10 mouse cellular contexts compared by ENCODE assay signal in genomic region chr2:12300449-12301228, GRCm38 (mm10). TPM values are rescaled to one million over a fixed set of nuclear protein-coding genes. Genes with fewer than 3 reads are reported as not detected.
A peak's percentile ranks its signal among the peaks of the same experiment; 100 is the strongest.
DNase-seq lines count a peak whose midpoint lies in the region; ATAC-seq lines count a peak whose summit lies in the region.
"Had no signal": no experiment of that assay in that cellular context is flagged by ENCODE, and none has a peak within 500 bp of the region (broad histone marks: within the 10 kb centered on the region; RNA-seq: fewer than 3 reads in every experiment).

No protein-coding gene starts in this region.

- no peak overlapping the region for H3K9ac ChIP-seq in heart, embryonic 11.5 days (ENCODE audit: low read depth, low read length)
- H3K9ac ChIP-seq in intestine, embryonic 15.5 days: peak overlapping the region; percentile 70
- H3K9ac ChIP-seq in midbrain, embryonic 12.5 days (replicated peaks): no peak overlapping the region

- H3K27ac ChIP-seq in heart, embryonic 11.5 days (ENCODE audit: low read depth, low read length): no peak overlapping the region
- peak overlapping the region; percentile 91 for H3K27ac ChIP-seq in embryonic facial prominence, embryonic 10.5 days (replicated peaks)
- no peak overlapping the region for H3K27ac ChIP-seq in intestine, embryonic 15.5 days
- no peak overlapping the region for H3K27ac ChIP-seq in midbrain, embryonic 12.5 days (replicated peaks)

- H3K27me3 ChIP-seq in heart, embryonic 11.5 days (ENCODE audit: control insufficient read depth, insufficient read depth, low read length): 0 out of 2 replicates have a peak, but pooled peaks cover 2% of the 10 kb centered on the region
- peaks cover 19% of the 10 kb centered on the region for H3K27me3 ChIP-seq in embryonic facial prominence, embryonic 10.5 days (replicated peaks; ENCODE audit: low read depth, poor library complexity, severe bottlenecking)
- H3K27me3 ChIP-seq in intestine, embryonic 15.5 days (replicated peaks): peaks cover 10% of the 10 kb centered on the region
- H3K27me3 ChIP-seq in midbrain, embryonic 12.5 days: peaks cover 24% of the 10 kb centered on the region

- WGBS in heart, embryonic 11.5 days (ENCODE audit: insufficient replicate concordance): 54% methylated on average over 15 of the region's 15 CpGs
- 61% methylated on average over 15 of the region's 15 CpGs for WGBS in embryonic facial prominence, embryonic 10.5 days
- WGBS in intestine, embryonic 15.5 days: 51% methylated on average over 15 of the region's 15 CpGs
- 71% methylated on average over 15 of the region's 15 CpGs for WGBS in midbrain, embryonic 12.5 days

- H3K4me2 ChIP-seq in heart, embryonic 11.5 days: peak overlapping the region; percentile 95
- H3K4me2 ChIP-seq in intestine, embryonic 15.5 days (replicated peaks): peak overlapping the region; percentile 91
- peak overlapping the region; percentile 96 for H3K4me2 ChIP-seq in midbrain, embryonic 12.5 days (replicated peaks)

- no peaks in the 10 kb centered on the region for H3K36me3 ChIP-seq in heart, embryonic 11.5 days (ENCODE audit: control insufficient read depth, insufficient read depth, low read length)
- H3K36me3 ChIP-seq in embryonic facial prominence, embryonic 10.5 days (replicated peaks): no peaks in the 10 kb centered on the region
- no peaks in the 10 kb centered on the region for H3K36me3 ChIP-seq in intestine, embryonic 15.5 days
- H3K36me3 ChIP-seq in midbrain, embryonic 12.5 days: no peaks in the 10 kb centered on the region

- DNase-seq in heart, adult 18-20 months: no peak
- peak; percentile 56 for DNase-seq in embryonic facial prominence, embryonic 10.5 days (ENCODE audit: low spot score)
- DNase-seq in adrenal gland, adult 8-10 months: no peak
- DNase-seq in cerebellum, adult 8-10 months: no peak
- DNase-seq: cerebellum, adult 9-11 months had no signal

- no peaks in the 10 kb centered on the region for H3K4me1 ChIP-seq in heart, embryonic 11.5 days (ENCODE audit: control insufficient read depth, insufficient read depth, low read length)
- H3K4me1 ChIP-seq in embryonic facial prominence, embryonic 10.5 days: peaks cover 13% of the 10 kb centered on the region
- H3K4me1 ChIP-seq in intestine, embryonic 15.5 days (replicated peaks): peaks cover 5% of the 10 kb centered on the region; the same call in 1 of the 2 replicates
- 0 out of 2 replicates have a peak, but pooled peaks cover 5% of the 10 kb centered on the region for H3K4me1 ChIP-seq in midbrain, embryonic 12.5 days

- H3K9me3 ChIP-seq in heart, embryonic 11.5 days (replicated peaks; ENCODE audit: control insufficient read depth, low read length): no peaks in the 10 kb centered on the region
- H3K9me3 ChIP-seq in embryonic facial prominence, embryonic 10.5 days: no peaks in the 10 kb centered on the region
- H3K9me3 ChIP-seq in intestine, embryonic 15.5 days: no peaks in the 10 kb centered on the region
- H3K9me3 ChIP-seq in midbrain, embryonic 12.5 days: no peaks in the 10 kb centered on the region

- peak overlapping the region; percentile 75 for H3K4me3 ChIP-seq in heart, embryonic 11.5 days (ENCODE audit: low read depth, low read length)
- H3K4me3 ChIP-seq in embryonic facial prominence, embryonic 10.5 days: peak overlapping the region; percentile 86
- H3K4me3 ChIP-seq in intestine, embryonic 15.5 days (replicated peaks): peak overlapping the region; percentile 65
- peak overlapping the region; percentile 69 for H3K4me3 ChIP-seq in midbrain, embryonic 12.5 days

- ATAC-seq in heart, embryonic 11.5 days (replicated peaks; ENCODE audit: insufficient number of reproducible peaks, low FRiP score, low TSS enrichment): no peak
- no peak for ATAC-seq in intestine, embryonic 15.5 days
- no peak for ATAC-seq in midbrain, embryonic 12.5 days (ENCODE audit: low FRiP score, low read depth)
- no peak for ATAC-seq in erythroid progenitor cell, adult 5-6 weeks (replicated peaks; ENCODE audit: low FRiP score, poor library complexity, severe bottlenecking)

RNA-seq across cellular contexts. Expression of gene Itga8, which starts 1.1 kb away (rescaled TPM):
- polyA plus RNA-seq in heart, embryonic 11.5 days (2014; fragmentation: Nextera tagmentation; extraction: Ambion mirVana): 6.4 and 7.8 TPM in 2 replicates
- total RNA-seq in heart, adult 18-20 months (2021): 1 to 10 TPM; 4.8 to 5.8 TPM
- polyA plus RNA-seq in embryonic facial prominence, embryonic 10.5 days (2016; fragmentation: Nextera tagmentation; extraction: Ambion mirVana): 8.0 and 8.3 TPM in 2 replicates
- 12.2 and 14.5 TPM in 2 replicates for polyA plus RNA-seq in intestine, embryonic 15.5 days (2015; fragmentation: Nextera tagmentation; extraction: Ambion mirVana)
- 2.8 TPM in 2 replicates for polyA plus RNA-seq in midbrain, embryonic 12.5 days (2016; fragmentation: Nextera tagmentation; extraction: Ambion mirVana)
- 10 to 100 TPM; 13.8 to 32.6 (median 24.8) TPM for total RNA-seq in adrenal gland, adult 8-10 months (2022)
- total RNA-seq in erythroid progenitor cell, adult 5-6 weeks (2015; ENCODE audit: low replicate concordance): not detected in 2 replicates
- 5.8 TPM in 1 of 2 replicates, not detected in the other for total RNA-seq in erythroid progenitor cell, adult 5-6 weeks (2017; ENCODE audit: low replicate concordance)
- polyA plus RNA-seq: CD4-positive, CD25-positive, alpha-beta regulatory T cell, adult 4 months had no signal
